Mouse (Mus musculus) neural tube, embryonic 13.5 days (tissue): Measurements from ENCODE around the gene Pax3. TPM values are rescaled to one million over a fixed set of nuclear protein-coding genes. Genes with fewer than 3 reads are reported as not detected.

Experiments used
- ATAC-seq: fragments of 200-750 bp; cut with Nextera tagmentation; 2 replicates; pipeline ENCODE4 v1.8.0; 2017; ENCODE audit warnings: low read depth, mild to moderate bottlenecking, moderate TSS enrichment, moderate library complexity
- H3K27ac ChIP-seq: fragments of 300-500 bp; sonication (generic); replicated peaks from 2 replicates; pipeline ENCODE4 v1.5.1; 2015; ENCODE audit warnings: moderate library complexity, mild to moderate bottlenecking, inconsistent platforms
- H3K27me3 ChIP-seq: fragments of 300-500 bp; sonication (generic); 2 replicates; pipeline ENCODE4 v1.6.1; 2015; ENCODE audit warnings: mild to moderate bottlenecking, inconsistent platforms
- H3K36me3 ChIP-seq: fragments of 300-500 bp; sonication (generic); 2 replicates; pipeline ENCODE4 v1.6.1; 2015; ENCODE audit warnings: mild to moderate bottlenecking, inconsistent platforms
- H3K4me1 ChIP-seq: fragments of 300-500 bp; sonication (generic); replicated peaks from 2 replicates; pipeline ENCODE4 v1.6.1; 2015; ENCODE audit warnings: inconsistent platforms
- H3K4me2 ChIP-seq: fragments of 300-500 bp; sonication (generic); 2 replicates; pipeline ENCODE4 v1.6.1; 2015; ENCODE audit warnings: inconsistent platforms, mild to moderate bottlenecking, moderate library complexity
- H3K4me3 ChIP-seq: fragments of 300-500 bp; sonication (generic); 2 replicates; pipeline ENCODE4 v1.5.1; 2015; ENCODE audit warnings: mild to moderate bottlenecking, inconsistent platforms
- H3K9ac ChIP-seq: fragments of 300-500 bp; sonication (generic); 2 replicates; pipeline ENCODE4 v1.6.1; 2015; ENCODE audit warnings: moderate library complexity, mild to moderate bottlenecking, inconsistent platforms
- H3K9me3 ChIP-seq: fragments of 300-500 bp; sonication (generic); 2 replicates; pipeline ENCODE4 v1.6.1; 2016; ENCODE audit warnings: inconsistent platforms
- WGBS: fragments of 180-500 bp; shearing (Covaris S2); methylation state at CpG from one replicate; pipeline ENCODE4 v1.1.7; 2015; 5-methylcytosine and 5-hydroxymethylcytosine counted together
- polyA plus RNA-seq: library from polyadenylated mRNA; unstranded; fragments of >200 nt; fragmentation: Nextera tagmentation; extraction: Ambion mirVana; gene quantifications from 2 replicates; pipeline ENCODE4 v1.2.1, GENCODE M21; 2015

Gene Pax3
- polyA plus RNA-seq, 1 experiment from 2014 or later = 12.9 TPM

GRCm38 (mm10) chr1:78116046-78116445, 80.9 kb downstream of the Pax3 start:
- no peaks in the 10 kb centered on the region for H3K9me3 ChIP-seq
- WGBS = 82% methylated on average over 3 of the region's 3 CpGs
- no peak for ATAC-seq
- no peaks in the 10 kb centered on the region for H3K36me3 ChIP-seq
- H3K4me3 ChIP-seq = no peak overlapping the region
- no peak overlapping the region for H3K9ac ChIP-seq
- peaks cover 38% of the 10 kb centered on the region for H3K27me3 ChIP-seq
- H3K4me1 ChIP-seq = peaks cover 16% of the 10 kb centered on the region
- H3K27ac ChIP-seq = no peak overlapping the region
- no peak overlapping the region for H3K4me2 ChIP-seq

GRCm38 (mm10) chr1:78110311-78110710, 86.6 kb downstream of the Pax3 start:
- 12% methylated on average over 6 of the region's 6 CpGs for WGBS
- H3K27me3 ChIP-seq = peaks cover 21% of the 10 kb centered on the region

GRCm38 (mm10) chr1:78103511-78103910, 93.4 kb downstream of the Pax3 start:
- no peaks in the 10 kb centered on the region for H3K36me3 ChIP-seq
- ATAC-seq = no peak

More at GRCm38 (mm10) chr1:78110311-78110710, 86.6 kb downstream of the Pax3 start:
- Histone ChIP-seq H3K36me3 (no peaks in the 10 kb centered on the region), H3K9me3 (no peaks in the 10 kb centered on the region), H3K4me3 (no peak overlapping the region), H3K4me1 (peaks cover 13% of the 10 kb centered on the region), H3K9ac (no peak overlapping the region), H3K4me2 (no peak overlapping the region), H3K27ac (no peak overlapping the region)
- ATAC-seq = no peak

GRCm38 (mm10) chr1:78093619-78094018, 103.3 kb downstream of the Pax3 start:
- no peaks in the 10 kb centered on the region for H3K36me3 ChIP-seq
- WGBS = 96% methylated on average over 4 of the region's 4 CpGs
- H3K4me1 ChIP-seq = no peaks in the 10 kb centered on the region

More at GRCm38 (mm10) chr1:78103511-78103910, 93.4 kb downstream of the Pax3 start:
- Histone ChIP-seq H3K4me3 (no peak overlapping the region), H3K9ac (no peak overlapping the region), H3K4me1 (no peaks in the 10 kb centered on the region), H3K4me2 (no peak overlapping the region), H3K9me3 (no peaks in the 10 kb centered on the region), H3K27ac (no peak overlapping the region), H3K27me3 (peaks cover 5% of the 10 kb centered on the region; the same call in 1 of the 2 replicates)
- 75% methylated on average over 7 of the region's 7 CpGs for WGBS

GRCm38 (mm10) chr1:78088646-78089045, 108.3 kb downstream of the Pax3 start:
- Histone ChIP-seq H3K4me2 (no peak overlapping the region), H3K4me1 (no peaks in the 10 kb centered on the region), H3K36me3 (no peaks in the 10 kb centered on the region), H3K4me3 (no peak overlapping the region), H3K27ac (no peak overlapping the region), H3K9ac (no peak overlapping the region), H3K9me3 (no peaks in the 10 kb centered on the region), H3K27me3 (no peaks in the 10 kb centered on the region)
- no peak for ATAC-seq
- WGBS = 78% methylated on average over 2 of the region's 2 CpGs

More at GRCm38 (mm10) chr1:78093619-78094018, 103.3 kb downstream of the Pax3 start:
- H3K27ac ChIP-seq = no peak overlapping the region
- no peak overlapping the region for H3K9ac ChIP-seq
- no peak for ATAC-seq
- no peak overlapping the region for H3K4me3 ChIP-seq
- no peaks in the 10 kb centered on the region for H3K9me3 ChIP-seq
- H3K4me2 ChIP-seq = no peak overlapping the region
- H3K27me3 ChIP-seq = no peaks in the 10 kb centered on the region

- H3K4me2 ChIP-seq = peak overlapping the region; percentile 6; the same call in 1 of the 2 replicates
Observed at GRCm38 (mm10) chr1:78081761-78082160, 115.2 kb downstream of the Pax3 start.

GRCm38 (mm10) chr1:78060850-78061249, 136.1 kb downstream of the Pax3 start:
- H3K27ac ChIP-seq = no peak overlapping the region
- no peak for ATAC-seq
- no peak overlapping the region for H3K4me3 ChIP-seq
- H3K9me3 ChIP-seq = no peaks in the 10 kb centered on the region
- H3K36me3 ChIP-seq = no peaks in the 10 kb centered on the region
- H3K27me3 ChIP-seq = no peaks in the 10 kb centered on the region
- H3K9ac ChIP-seq = no peak overlapping the region
- WGBS = 56% methylated on average over 5 of the region's 5 CpGs
- no peak overlapping the region for H3K4me2 ChIP-seq
- 0 out of 2 replicates have a peak, but pooled peaks cover 5% of the 10 kb centered on the region for H3K4me1 ChIP-seq

More at GRCm38 (mm10) chr1:78081761-78082160, 115.2 kb downstream of the Pax3 start:
- H3K36me3 ChIP-seq = no peaks in the 10 kb centered on the region
- H3K4me3 ChIP-seq = no peak overlapping the region
- H3K27ac ChIP-seq = no peak overlapping the region
- ATAC-seq = no peak
- H3K9me3 ChIP-seq = no peaks in the 10 kb centered on the region
- no peaks in the 10 kb centered on the region; the same call in 1 of the 2 replicates for H3K27me3 ChIP-seq
- WGBS = 35% methylated on average over 18 of the region's 18 CpGs
- no peaks in the 10 kb centered on the region for H3K4me1 ChIP-seq
- no peak overlapping the region for H3K9ac ChIP-seq

GRCm38 (mm10) chr1:78057939-78058338, 139.0 kb downstream of the Pax3 start:
- Histone ChIP-seq H3K9ac (no peak overlapping the region), H3K36me3 (no peaks in the 10 kb centered on the region), H3K4me2 (no peak overlapping the region), H3K27ac (no peak overlapping the region), H3K4me1 (0 out of 2 replicates have a peak, but pooled peaks cover 5% of the 10 kb centered on the region), H3K9me3 (no peaks in the 10 kb centered on the region), H3K4me3 (no peak overlapping the region), H3K27me3 (no peaks in the 10 kb centered on the region)
- 73% methylated on average over 4 of the region's 4 CpGs for WGBS
- no peak for ATAC-seq

- 79% methylated on average over 6 of the region's 6 CpGs for WGBS
- no peak overlapping the region for H3K9ac ChIP-seq
- no peaks in the 10 kb centered on the region for H3K9me3 ChIP-seq
- no peaks in the 10 kb centered on the region for H3K27me3 ChIP-seq
- H3K4me2 ChIP-seq = no peak overlapping the region
- no peak overlapping the region for H3K27ac ChIP-seq
- H3K4me1 ChIP-seq = no peaks in the 10 kb centered on the region
- ATAC-seq = no peak
- no peaks in the 10 kb centered on the region for H3K36me3 ChIP-seq
- H3K4me3 ChIP-seq = no peak overlapping the region
Observed at GRCm38 (mm10) chr1:78053677-78054076, 143.3 kb downstream of the Pax3 start.

Other genes starting within 250 kb of the Pax3 start
- gene Sgpp2, start 113.2 kb upstream of the Pax3 start, polyA plus RNA-seq = 2.0 and 2.3 TPM in 2 replicates